Mouse (Mus musculus): ENCODE results near the gene Uqcrc1.

Uqcrc1 gene

GRCm38 (mm10) chr9:108985710-108986109 lies 49.3 kb downstream of the Uqcrc1 start, which contains the start of gene Ucn2:
Gene Ucn2 (plus strand): TSS chr9:108986010.
- no peak for DNase-seq (ENCODE audit: low read depth)

DNA sequence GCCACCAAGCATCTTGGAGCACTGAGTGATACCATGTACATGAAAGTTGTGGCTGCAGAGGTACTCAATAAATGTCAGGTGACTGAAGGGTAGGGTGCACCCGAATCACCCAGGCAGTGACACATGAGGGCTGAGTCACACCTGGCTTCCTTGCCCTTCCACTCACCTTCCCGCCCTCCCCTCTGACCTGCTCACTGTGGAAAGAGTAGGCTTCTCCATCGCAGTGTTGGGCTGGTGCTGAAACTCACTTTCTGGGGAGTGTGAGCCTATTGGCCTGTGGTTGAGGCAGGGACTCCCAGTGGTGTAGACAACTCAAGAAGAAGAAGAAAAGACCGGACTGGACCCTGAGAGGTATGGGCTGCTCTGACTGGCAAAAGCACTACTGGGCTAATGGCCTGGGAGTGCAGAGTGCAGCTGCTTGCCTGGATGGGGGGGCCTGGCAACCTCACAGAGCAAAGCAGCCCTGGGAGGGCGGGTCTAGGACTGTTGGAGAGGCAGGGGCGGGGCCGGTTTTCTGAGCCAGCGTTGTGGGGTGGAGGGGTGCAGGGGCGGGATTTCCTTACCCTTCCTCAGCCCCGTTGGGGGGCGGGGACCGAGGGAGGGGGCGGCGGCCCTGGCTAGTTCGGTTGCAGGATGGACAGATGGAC lies 51.4 kb downstream of the Uqcrc1 start:
- no peak for DNase-seq (ENCODE audit: low read depth)

DNA sequence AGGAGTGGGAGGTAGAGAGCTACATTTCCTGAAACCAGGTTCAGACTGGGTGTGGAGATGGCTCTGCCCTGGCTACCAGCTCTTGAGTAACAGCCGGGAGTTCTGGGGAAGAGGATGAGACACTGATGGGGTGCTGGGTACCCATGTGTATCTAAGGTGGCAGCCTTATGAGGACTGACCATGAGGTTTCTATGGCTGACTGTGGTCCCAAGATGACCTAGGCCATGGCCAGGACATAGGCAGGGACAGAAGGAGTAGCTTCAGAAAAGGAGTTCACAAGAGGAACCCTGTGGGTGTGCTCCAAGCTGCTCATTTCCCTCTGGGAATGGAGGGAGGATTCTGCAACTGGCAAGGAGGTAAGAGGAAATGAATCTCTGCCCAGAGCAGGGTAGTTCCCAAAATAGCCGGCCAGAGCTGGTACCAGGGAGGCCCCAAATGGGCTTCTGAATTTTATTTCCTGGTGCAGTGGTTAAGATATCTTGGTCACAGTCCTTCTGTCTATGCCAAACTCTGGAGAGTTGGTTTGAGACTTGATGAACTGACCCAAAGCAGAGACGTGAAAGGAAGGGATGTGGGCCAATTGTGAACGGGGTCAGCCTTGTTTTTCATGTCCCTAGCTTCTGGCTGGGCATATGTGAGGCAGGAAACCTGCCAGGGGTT lies 53.5 kb downstream of the Uqcrc1 start:
- DNase-seq (ENCODE audit: low read depth), result no peak

DNA sequence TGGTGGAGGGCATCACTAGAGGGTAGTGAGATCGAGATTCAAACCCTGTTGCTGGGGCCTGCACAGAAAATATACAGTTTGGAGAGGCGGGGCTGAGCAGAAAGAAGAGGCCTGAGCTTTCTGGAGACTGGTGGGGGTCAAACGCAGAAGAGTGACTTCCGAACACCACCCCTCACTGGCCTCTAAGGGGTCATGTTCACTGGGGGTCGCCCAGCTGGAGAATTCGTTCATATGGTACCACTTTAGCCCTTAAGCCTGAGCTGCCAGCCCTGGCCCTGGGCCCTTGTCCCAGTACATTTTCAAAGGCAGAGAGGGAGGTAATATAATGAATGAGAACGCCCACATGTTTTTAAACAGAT lies 54.0 kb downstream of the Uqcrc1 start:
- no peak for DNase-seq (ENCODE audit: low read depth)

- DNase-seq (ENCODE audit: low read depth), result peak; percentile 94
These were observed 55.1 kb downstream of the Uqcrc1 start, which contains the start of gene Pfkfb4 for GRCm38 (mm10) chr9:108991428-108992084. Gene Pfkfb4 (plus strand): TSS chr9:108991778.

DNA sequence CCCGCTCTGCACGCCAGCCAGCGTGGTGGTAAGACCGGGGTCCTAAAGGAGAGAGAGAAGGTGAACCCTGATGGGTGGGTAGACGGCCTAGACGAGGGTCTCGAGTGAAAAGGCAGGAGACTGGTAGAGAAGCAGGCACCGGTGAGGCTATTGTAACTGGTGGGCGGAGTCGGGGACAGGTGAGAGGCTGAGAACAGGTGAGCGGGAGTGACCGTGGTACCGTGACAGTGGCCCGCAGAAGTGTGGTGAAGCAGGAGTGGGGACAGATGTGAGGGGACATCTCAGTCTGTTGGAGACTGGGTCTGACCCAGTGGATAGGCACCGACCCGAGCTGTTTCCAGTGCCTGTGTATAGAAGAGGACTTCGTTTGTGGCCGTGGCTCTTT lies 55.6 kb downstream of the Uqcrc1 start:
- DNase-seq (ENCODE audit: low read depth), result no peak

- no peak for DNase-seq (ENCODE audit: low read depth)
These were observed 56.4 kb downstream of the Uqcrc1 start for GRCm38 (mm10) chr9:108992620-108993361.

GRCm38 (mm10) chr9:108996411-108996810 lies 60.0 kb downstream of the Uqcrc1 start:
- DNase-seq (ENCODE audit: low read depth), result no peak

DNA sequence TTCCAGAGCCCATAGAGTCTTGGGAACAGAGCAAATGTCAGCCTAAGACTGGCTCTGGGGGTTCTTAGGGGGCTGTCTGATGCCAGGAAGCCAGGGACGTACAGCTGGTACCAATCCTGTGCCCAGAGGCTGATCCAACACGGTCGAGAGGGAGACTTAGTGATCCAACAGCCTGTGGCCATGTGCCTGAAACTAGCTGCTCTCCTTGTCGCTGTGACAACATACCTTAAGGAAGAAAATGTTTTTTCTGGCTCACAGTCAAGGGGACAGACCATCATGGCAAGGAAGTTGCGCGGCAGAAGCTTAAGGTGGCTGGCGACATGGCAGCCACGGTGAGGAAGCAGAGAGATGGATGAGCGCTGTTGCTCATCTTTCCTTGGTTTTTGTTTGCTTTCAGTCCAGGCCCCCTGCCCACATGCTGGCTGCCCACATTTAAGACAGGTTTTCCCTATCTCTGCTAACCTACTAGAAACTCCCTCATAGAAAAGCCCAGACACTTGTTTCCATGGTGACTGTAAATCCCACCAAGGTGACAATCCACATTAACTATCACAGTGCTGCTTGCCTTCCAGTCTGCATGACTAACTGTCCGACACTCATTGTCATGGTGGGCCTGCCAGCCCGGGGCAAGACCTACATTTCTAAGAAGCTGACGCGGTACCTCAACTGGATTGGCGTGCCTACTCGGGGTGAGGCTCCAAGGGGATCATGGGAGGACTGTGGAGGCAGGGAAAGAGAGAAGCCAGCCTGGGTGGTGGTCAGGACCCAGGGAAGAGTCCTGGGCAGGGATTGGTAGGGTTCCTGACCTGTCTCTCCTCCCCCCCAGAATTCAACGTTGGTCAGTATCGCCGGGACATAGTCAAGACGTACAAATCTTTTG lies 62.1 kb downstream of the Uqcrc1 start:
- no peak for DNase-seq (ENCODE audit: low read depth)

GRCm38 (mm10) chr9:108999167-108999526 lies 62.7 kb downstream of the Uqcrc1 start:
- DNase-seq (ENCODE audit: low read depth), result no peak
